Mouse (Mus musculus) intestine, embryonic 14.5 days (tissue): Measurements from ENCODE around the gene Abcb8. TPM values are rescaled to one million over a fixed set of nuclear protein-coding genes. Genes with fewer than 3 reads are reported as not detected.

Experiments used
- ATAC-seq: fragments of 200-750 bp; cut with Nextera tagmentation; replicated peaks from 2 replicates; pipeline ENCODE4 v1.8.0; 2017; ENCODE audit warnings: low read depth, moderate number of reproducible peaks, moderate TSS enrichment, moderate library complexity; ENCODE audit not compliant: low FRiP score, low TSS enrichment
- DNase-seq: peaks from one replicate; pipeline ENCODE4 v3.0.0-alpha.2; 2018; ENCODE audit warnings: low spot score
- H3K27ac ChIP-seq: fragments of 300-500 bp; sonication (generic); 2 replicates; pipeline ENCODE4 v1.5.1; 2014; ENCODE audit warnings: low read depth, mild to moderate bottlenecking, control low read depth
- H3K27me3 ChIP-seq: fragments of 300-500 bp; sonication (generic); replicated peaks from 2 replicates; pipeline ENCODE4 v1.6.1; 2014; ENCODE audit warnings: low read length, control low read depth; ENCODE audit not compliant: control insufficient read depth, insufficient read depth
- H3K36me3 ChIP-seq: fragments of 300-500 bp; sonication (generic); 2 replicates; pipeline ENCODE4 v1.6.1; 2014; ENCODE audit warnings: low read length, control low read depth; ENCODE audit not compliant: control insufficient read depth, insufficient read depth
- H3K4me1 ChIP-seq: fragments of 300-500 bp; sonication (generic); replicated peaks from 2 replicates; pipeline ENCODE4 v1.6.1; 2014; ENCODE audit warnings: low read length, control low read depth, mixed read lengths; ENCODE audit not compliant: control insufficient read depth, insufficient read depth
- H3K4me2 ChIP-seq: fragments of 300-500 bp; sonication (generic); 2 replicates; pipeline ENCODE4 v1.6.1; 2014; ENCODE audit warnings: low read length
- H3K4me3 ChIP-seq: fragments of 300-500 bp; sonication (generic); 2 replicates; pipeline ENCODE4 v1.5.1; 2014; ENCODE audit warnings: low read depth, low read length, control low read depth, mixed read lengths
- H3K9ac ChIP-seq: fragments of 300-500 bp; sonication (generic); 2 replicates; pipeline ENCODE4 v1.6.1; 2014; ENCODE audit warnings: mild to moderate bottlenecking, low read length
- H3K9me3 ChIP-seq: fragments of 300-500 bp; sonication (generic); 2 replicates; pipeline ENCODE4 v1.6.1; 2016; ENCODE audit warnings: low read length, control low read depth; ENCODE audit not compliant: control insufficient read depth
- WGBS: fragments of 180-500 bp; shearing (Covaris S2); extraction: QIAGEN DNeasy Blood & Tissue Kit; methylation state at CpG from one replicate; pipeline ENCODE4 v1.1.7; 2014; 5-methylcytosine and 5-hydroxymethylcytosine counted together
- polyA plus RNA-seq: library from polyadenylated mRNA; unstranded; fragments of >200 nt; fragmentation: Nextera tagmentation; extraction: Ambion mirVana; gene quantifications from 2 replicates; pipeline ENCODE4 v1.2.1, GENCODE M21; 2014

Gene Abcb8
- polyA plus RNA-seq, 1 experiment from 2014 or later: 56.4 TPM

- H3K27ac ChIP-seq: peak within 1 kb of the TSS; percentile 93
- WGBS: under 1% methylated on average over 46 of the region's 46 CpGs
- no peaks in the 10 kb centered on the region for H3K9me3 ChIP-seq
- H3K27me3 ChIP-seq: no peaks in the 10 kb centered on the region
- H3K4me3 ChIP-seq: peak within 1 kb of the TSS; percentile 70
- ATAC-seq: peak; percentile 90
- peaks cover 38% of the 10 kb centered on the region for H3K4me1 ChIP-seq
- peak; percentile 98 for DNase-seq
- peak within 1 kb of the TSS; percentile 65 for H3K9ac ChIP-seq
- H3K4me2 ChIP-seq: peak within 1 kb of the TSS; percentile 88
- H3K36me3 ChIP-seq: peaks cover 31% of the 10 kb centered on the region; the same call in 1 of the 2 replicates
These were observed 29.9 kb downstream of the Abcb8 start, which contains the start of the genes Cdk5 and Slc4a2 for GRCm38 (mm10) chr5:24423129-24424003. Gene Cdk5, minus strand, starts transcription at chr5:24423530. Gene Slc4a2, plus strand, starts transcription at chr5:24423837.

- Histone ChIP-seq H3K27ac (peak overlapping the region; percentile 93), H3K4me2 (peak overlapping the region; percentile 88), H3K4me1 (peaks cover 38% of the 10 kb centered on the region), H3K36me3 (peaks cover 24% of the 10 kb centered on the region; the same call in 1 of the 2 replicates), H3K27me3 (no peaks in the 10 kb centered on the region), H3K4me3 (peak overlapping the region; percentile 70), H3K9ac (peak overlapping the region; percentile 65), H3K9me3 (no peaks in the 10 kb centered on the region)
- 9% methylated on average over 21 of the region's 21 CpGs for WGBS
- ATAC-seq (no peak), DNase-seq (peak; percentile 61)
These were observed 30.7 kb downstream of the Abcb8 start for GRCm38 (mm10) chr5:24424004-24424781.

GRCm38 (mm10) chr5:24424861-24425411, 31.5 kb downstream of the Abcb8 start:
- Histone ChIP-seq H3K9me3 (no peaks in the 10 kb centered on the region), H3K36me3 (peaks cover 24% of the 10 kb centered on the region), H3K4me2 (peak overlapping the region; percentile 88), H3K4me3 (peak overlapping the region; percentile 70), H3K4me1 (peaks cover 38% of the 10 kb centered on the region), H3K9ac (peak overlapping the region; percentile 58), H3K27me3 (no peaks in the 10 kb centered on the region), H3K27ac (peak overlapping the region; percentile 93)
- DNase-seq: peak; percentile 90
- ATAC-seq: no peak; the same call in 1 of the 2 replicates
- WGBS: under 1% methylated on average over 55 of the region's 60 CpGs

- DNase-seq: peak; percentile 85
- peak overlapping the region; percentile 70 for H3K4me3 ChIP-seq
- H3K27me3 ChIP-seq: no peaks in the 10 kb centered on the region
- ATAC-seq: peak; percentile 6; the same call in 1 of the 2 replicates
- peaks cover 38% of the 10 kb centered on the region for H3K4me1 ChIP-seq
- H3K9me3 ChIP-seq: no peaks in the 10 kb centered on the region
- under 1% methylated on average over 30 of the region's 30 CpGs for WGBS
- peaks cover 24% of the 10 kb centered on the region for H3K36me3 ChIP-seq
- H3K9ac ChIP-seq: peak overlapping the region; percentile 58
- peak overlapping the region; percentile 93; the same call in 1 of the 2 replicates for H3K27ac ChIP-seq
- peak overlapping the region; percentile 88 for H3K4me2 ChIP-seq
These were observed 32.1 kb downstream of the Abcb8 start for GRCm38 (mm10) chr5:24425421-24426036.

GRCm38 (mm10) chr5:24426037-24426432, 32.6 kb downstream of the Abcb8 start:
- Histone ChIP-seq H3K9me3 (no peaks in the 10 kb centered on the region), H3K9ac (peak overlapping the region; percentile 58), H3K4me2 (peak overlapping the region; percentile 88), H3K36me3 (peaks cover 24% of the 10 kb centered on the region), H3K27me3 (no peaks in the 10 kb centered on the region), H3K4me3 (peak overlapping the region; percentile 70), H3K27ac (no peak overlapping the region), H3K4me1 (peaks cover 38% of the 10 kb centered on the region)
- DNase-seq (peak; percentile 62), ATAC-seq (no peak)
- WGBS: 2% methylated on average over 10 of the region's 10 CpGs

- 0 out of 2 replicates have a peak overlapping the region, but pooled peaks have one; percentile 58 for H3K9ac ChIP-seq
- no peaks in the 10 kb centered on the region for H3K27me3 ChIP-seq
- H3K36me3 ChIP-seq: peaks cover 29% of the 10 kb centered on the region
- H3K4me3 ChIP-seq: peak overlapping the region; percentile 70
- H3K4me1 ChIP-seq: peaks cover 38% of the 10 kb centered on the region
- DNase-seq (no peak), ATAC-seq (no peak)
- peak overlapping the region; percentile 88 for H3K4me2 ChIP-seq
- WGBS: 13% methylated on average over 9 of the region's 9 CpGs
- H3K27ac ChIP-seq: no peak overlapping the region
- H3K9me3 ChIP-seq: no peaks in the 10 kb centered on the region
These were observed 33.3 kb downstream of the Abcb8 start for GRCm38 (mm10) chr5:24426556-24427284.

- H3K36me3 ChIP-seq: peaks cover 32% of the 10 kb centered on the region
- no peaks in the 10 kb centered on the region for H3K27me3 ChIP-seq
- H3K4me1 ChIP-seq: peaks cover 37% of the 10 kb centered on the region
- H3K9me3 ChIP-seq: no peaks in the 10 kb centered on the region
- no peak overlapping the region for H3K9ac ChIP-seq
- ATAC-seq (no peak), DNase-seq (no peak)
- 29% methylated on average over 12 of the region's 12 CpGs for WGBS
- H3K4me2 ChIP-seq: peak overlapping the region; percentile 88
- H3K27ac ChIP-seq: no peak overlapping the region
- H3K4me3 ChIP-seq: peak overlapping the region; percentile 18
These were observed 33.8 kb downstream of the Abcb8 start for GRCm38 (mm10) chr5:24427285-24427633.
